Mouse (Mus musculus) lung, embryonic 14.5 days (tissue): Measurements from ENCODE around the gene Map4k3. TPM values are rescaled to one million over a fixed set of nuclear protein-coding genes. Genes with fewer than 3 reads are reported as not detected.

Source experiments
- ATAC-seq: fragments of 200-750 bp; cut with Nextera tagmentation; 2 replicates; pipeline ENCODE4 v1.8.0; 2017; ENCODE audit warnings: mild to moderate bottlenecking, moderate TSS enrichment, moderate library complexity; ENCODE audit not compliant: insufficient read depth
- DNase-seq: peaks from one replicate; pipeline ENCODE4 v3.0.0-alpha.2; 2015
- H3K27ac ChIP-seq: fragments of 300-500 bp; sonication (generic); 2 replicates; pipeline ENCODE4 v1.5.1; 2014; ENCODE audit warnings: low read depth, mild to moderate bottlenecking, moderate library complexity
- H3K27me3 ChIP-seq: fragments of 300-500 bp; sonication (generic); 2 replicates; pipeline ENCODE4 v1.6.1; 2014; ENCODE audit warnings: low read length, control low read depth; ENCODE audit not compliant: insufficient read depth
- H3K36me3 ChIP-seq: fragments of 300-500 bp; sonication (generic); 2 replicates; pipeline ENCODE4 v1.6.1; 2014; ENCODE audit warnings: control low read depth; ENCODE audit not compliant: insufficient read depth
- H3K4me1 ChIP-seq: fragments of 300-500 bp; sonication (generic); 2 replicates; pipeline ENCODE4 v1.6.1; 2014; ENCODE audit warnings: antibody characterized with exemption, control low read depth; ENCODE audit not compliant: insufficient read depth
- H3K4me2 ChIP-seq: fragments of 300-500 bp; sonication (generic); 2 replicates; pipeline ENCODE4 v1.6.1; 2014; ENCODE audit warnings: mild to moderate bottlenecking
- H3K4me3 ChIP-seq: fragments of 300-500 bp; sonication (generic); 2 replicates; pipeline ENCODE4 v1.5.1; 2014; ENCODE audit warnings: low read depth, low read length
- H3K9ac ChIP-seq: fragments of 300-500 bp; sonication (generic); 2 replicates; pipeline ENCODE4 v1.6.1; 2014
- H3K9me3 ChIP-seq: fragments of 300-500 bp; sonication (generic); 2 replicates; pipeline ENCODE4 v1.6.1; 2016; ENCODE audit warnings: low read depth, low read length, control low read depth
- CTCF ChIP-seq: IDR thresholded peaks from 2 replicates; pipeline ENCODE4 v1.5.1; 2016; ENCODE audit warnings: antibody characterized with exemption, low read depth
- WGBS: fragments of 180-500 bp; shearing (Covaris S2); extraction: QIAGEN DNeasy Blood & Tissue Kit; methylation state at CpG from one replicate; pipeline ENCODE4 v1.1.7; 2014; 5-methylcytosine and 5-hydroxymethylcytosine counted together
- polyA plus RNA-seq: library from polyadenylated mRNA; unstranded; fragments of >200 nt; fragmentation: Nextera tagmentation; extraction: Ambion mirVana; gene quantifications from 2 replicates; pipeline ENCODE4 v1.2.1, GENCODE M21; 2014

Gene Map4k3
- polyA plus RNA-seq, 1 experiment from 2014 or later, result 64.7 TPM

DNA sequence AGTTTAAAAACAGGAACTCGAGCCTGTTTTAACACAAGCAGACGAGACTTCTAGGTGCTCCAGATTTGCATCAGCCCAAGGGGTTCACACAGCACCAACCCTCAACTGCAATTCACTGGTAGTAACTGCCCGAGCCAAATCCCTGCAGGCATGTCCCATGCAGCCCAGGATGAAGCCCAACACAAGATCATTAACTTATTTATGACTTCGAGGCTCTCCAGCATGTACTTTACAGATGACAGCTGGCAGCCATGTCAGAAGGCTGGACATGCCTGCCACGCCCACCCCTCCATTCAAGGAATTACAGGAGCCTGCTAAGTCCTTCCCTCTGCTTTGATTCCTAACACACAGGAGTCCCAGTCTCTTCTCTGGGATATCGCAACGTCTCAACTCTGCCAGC lies 29.4 kb downstream of the Map4k3 start:
- TF ChIP-seq CTCF, result no peak
- ATAC-seq, result peak; percentile 65; the same call in 1 of the 2 replicates
- DNase-seq, result peak; percentile 63
- Histone ChIP-seq H3K27me3 (no peaks in the 10 kb centered on the region), H3K36me3 (no peaks in the 10 kb centered on the region), H3K4me1 (peaks cover 11% of the 10 kb centered on the region), H3K4me2 (no peak overlapping the region), H3K9me3 (no peaks in the 10 kb centered on the region), H3K4me3 (no peak overlapping the region), H3K9ac (no peak overlapping the region), H3K27ac (peak overlapping the region; percentile 46)
- 47% methylated on average over 7 of the region's 7 CpGs for WGBS

DNA sequence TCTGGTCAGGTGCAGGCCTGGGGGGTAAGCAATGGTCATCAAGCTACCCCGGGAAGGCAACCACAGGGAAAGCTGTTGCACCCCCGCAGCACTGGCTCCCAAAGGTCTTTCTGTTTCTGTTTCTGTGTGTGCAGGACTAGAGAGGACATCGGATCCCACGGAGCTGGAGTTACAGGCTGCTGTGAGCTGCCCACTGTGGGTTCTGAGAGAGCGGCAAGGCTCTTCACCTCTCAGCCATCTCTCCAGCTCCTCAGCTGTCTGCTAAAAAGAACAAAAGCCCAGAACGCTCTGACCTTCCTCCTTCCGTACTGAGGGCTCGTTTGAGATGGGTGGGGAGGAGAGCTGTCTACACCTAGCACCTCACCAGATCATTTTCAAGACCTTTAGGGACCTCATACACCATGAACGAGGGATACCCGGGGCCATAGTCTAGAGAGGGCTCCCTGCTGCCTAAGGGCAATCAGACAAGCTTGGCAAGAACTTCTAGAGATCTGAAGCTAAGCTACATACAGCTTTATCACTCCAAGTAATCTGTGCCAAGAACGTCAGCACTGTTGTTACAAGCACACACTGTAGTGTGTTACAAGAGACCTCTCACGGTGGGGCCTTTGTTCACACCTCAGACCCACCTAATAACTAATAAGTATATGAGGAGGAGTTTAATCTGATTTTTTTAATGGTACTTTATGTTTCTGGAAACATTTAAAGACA lies 29.9 kb downstream of the Map4k3 start:
- peak overlapping the region; percentile 46 for H3K27ac ChIP-seq

DNA sequence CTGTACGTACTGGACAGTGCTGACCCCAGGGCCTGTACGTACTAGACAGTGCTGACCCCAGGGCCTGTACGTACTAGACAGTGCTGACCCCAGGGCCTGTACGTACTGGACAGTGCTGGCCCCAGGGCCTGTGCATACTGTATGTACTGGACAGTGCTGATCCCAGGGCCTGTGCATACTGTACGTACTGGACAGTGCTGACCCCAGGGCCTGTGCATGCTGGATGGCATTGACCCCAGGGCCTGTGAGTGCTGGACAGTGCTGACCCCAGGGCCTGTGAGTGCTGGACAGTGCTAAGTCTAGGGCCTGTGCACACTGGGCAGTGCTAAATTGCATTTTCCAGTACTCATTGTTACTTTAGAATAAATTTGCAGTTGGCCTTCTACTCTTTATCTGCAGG lies 31.3 kb downstream of the Map4k3 start:
- H3K4me1 ChIP-seq, result peaks cover 11% of the 10 kb centered on the region
- H3K27me3 ChIP-seq, result no peaks in the 10 kb centered on the region
- WGBS, result 89% methylated on average over 5 of the region's 5 CpGs
- no peak for TF ChIP-seq CTCF
- DNase-seq (no peak), ATAC-seq (no peak)
- H3K27ac ChIP-seq, result no peak overlapping the region
- H3K4me2 ChIP-seq, result no peak overlapping the region
- H3K9me3 ChIP-seq, result no peaks in the 10 kb centered on the region
- H3K36me3 ChIP-seq, result no peaks in the 10 kb centered on the region
- no peak overlapping the region for H3K4me3 ChIP-seq
- H3K9ac ChIP-seq, result no peak overlapping the region

More for the DNA sequence above, 29.9 kb downstream of the Map4k3 start:
- DNase-seq, result peak; percentile 54
- Histone ChIP-seq H3K4me3 (no peak overlapping the region), H3K4me2 (0 out of 2 replicates have a peak overlapping the region, but pooled peaks have one; percentile 7), H3K9ac (peak overlapping the region; percentile 9; the same call in 1 of the 2 replicates), H3K9me3 (no peaks in the 10 kb centered on the region), H3K36me3 (no peaks in the 10 kb centered on the region), H3K4me1 (peaks cover 11% of the 10 kb centered on the region), H3K27me3 (no peaks in the 10 kb centered on the region)
- TF ChIP-seq CTCF, result no peak
- ATAC-seq, result peak; percentile 39
- 39% methylated on average over 12 of the region's 12 CpGs for WGBS

DNA sequence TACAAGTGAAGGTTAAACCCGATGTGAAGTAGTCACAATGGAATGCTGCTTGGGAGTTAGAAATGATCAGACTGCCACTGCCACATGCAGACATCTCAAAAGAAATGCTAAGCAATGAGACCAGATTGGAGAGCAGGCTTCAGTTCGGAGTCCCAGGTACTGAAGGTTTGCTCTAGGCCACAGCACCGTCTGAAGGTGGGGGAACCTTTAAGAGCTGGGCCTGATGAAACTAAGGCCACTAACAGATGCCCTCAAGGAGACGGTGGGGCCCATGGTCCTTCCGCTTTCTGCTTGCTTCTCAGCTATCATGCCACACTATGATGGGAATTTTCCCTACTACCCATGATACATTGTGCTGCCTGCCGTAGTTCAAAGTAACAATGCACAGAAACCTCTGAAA lies 32.1 kb downstream of the Map4k3 start:
- no peak for ATAC-seq
- H3K9ac ChIP-seq, result no peak overlapping the region
- H3K4me2 ChIP-seq, result no peak overlapping the region
- TF ChIP-seq CTCF, result no peak
- no peak for DNase-seq
- 87% methylated on average over 6 of the region's 6 CpGs for WGBS
- H3K9me3 ChIP-seq, result no peaks in the 10 kb centered on the region
- H3K27ac ChIP-seq, result no peak overlapping the region
- H3K36me3 ChIP-seq, result 0 out of 2 replicates have a peak, but pooled peaks cover 1% of the 10 kb centered on the region
- H3K4me1 ChIP-seq, result peaks cover 11% of the 10 kb centered on the region
- H3K4me3 ChIP-seq, result no peak overlapping the region
- H3K27me3 ChIP-seq, result no peaks in the 10 kb centered on the region

DNA sequence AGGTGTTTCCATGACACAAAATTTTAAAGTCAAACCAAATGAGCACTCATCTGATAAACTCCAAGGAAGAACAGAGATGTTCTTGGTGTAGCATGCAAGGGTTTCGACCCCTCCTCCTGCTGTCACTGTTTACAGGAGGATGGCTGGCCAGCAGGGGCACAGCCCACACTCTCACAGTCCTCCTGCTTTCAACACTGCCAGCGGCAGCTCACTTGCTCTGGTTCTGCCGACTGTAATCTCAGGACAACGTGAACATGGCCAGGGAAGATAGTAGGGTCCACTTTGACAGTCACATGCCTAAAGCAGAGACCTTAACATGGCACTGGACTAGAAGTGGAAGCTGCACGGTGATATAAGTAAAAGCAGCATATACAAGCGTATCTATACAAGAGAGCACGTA lies 34.6 kb downstream of the Map4k3 start:
- no peak overlapping the region for H3K4me2 ChIP-seq
- no peak for ATAC-seq
- H3K27me3 ChIP-seq, result no peaks in the 10 kb centered on the region
- no peak overlapping the region for H3K27ac ChIP-seq
- H3K36me3 ChIP-seq, result peaks cover 6% of the 10 kb centered on the region; the same call in 1 of the 2 replicates
- no peak for DNase-seq
- no peak overlapping the region for H3K9ac ChIP-seq
- no peak for TF ChIP-seq CTCF
- no peak overlapping the region for H3K4me3 ChIP-seq
- peaks cover 7% of the 10 kb centered on the region for H3K4me1 ChIP-seq
- no peaks in the 10 kb centered on the region for H3K9me3 ChIP-seq
- 46% methylated on average over 7 of the region's 7 CpGs for WGBS

DNA sequence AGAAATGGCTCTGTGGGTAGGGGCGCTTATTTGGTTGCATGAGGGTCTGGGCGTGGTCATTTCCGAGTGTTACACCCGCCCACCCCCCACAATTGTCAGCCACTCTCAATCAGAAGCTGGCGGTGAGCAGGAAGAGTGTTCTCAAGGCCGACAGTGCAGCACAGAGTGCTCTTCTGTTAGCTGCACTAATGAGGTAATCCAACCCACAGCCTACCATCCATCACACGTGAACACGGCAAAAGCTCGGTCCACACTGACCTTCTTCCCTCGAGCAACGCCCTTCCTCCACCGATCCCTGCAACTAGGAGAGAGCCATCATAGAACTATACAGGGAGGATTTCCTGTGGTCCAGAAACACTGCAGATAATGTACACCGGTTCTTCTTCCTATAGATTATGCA lies 36.1 kb downstream of the Map4k3 start:
- H3K36me3 ChIP-seq, result peaks cover 6% of the 10 kb centered on the region; the same call in 1 of the 2 replicates
- no peak overlapping the region for H3K4me2 ChIP-seq
- ATAC-seq, result no peak
- H3K27me3 ChIP-seq, result no peaks in the 10 kb centered on the region
- 61% methylated on average over 13 of the region's 13 CpGs for WGBS
- no peaks in the 10 kb centered on the region for H3K4me1 ChIP-seq
- no peak for DNase-seq
- H3K9me3 ChIP-seq, result no peaks in the 10 kb centered on the region
- no peak overlapping the region; the same call in 1 of the 2 replicates for H3K27ac ChIP-seq
- no peak overlapping the region for H3K4me3 ChIP-seq
- no peak for TF ChIP-seq CTCF
- no peak overlapping the region for H3K9ac ChIP-seq

DNA sequence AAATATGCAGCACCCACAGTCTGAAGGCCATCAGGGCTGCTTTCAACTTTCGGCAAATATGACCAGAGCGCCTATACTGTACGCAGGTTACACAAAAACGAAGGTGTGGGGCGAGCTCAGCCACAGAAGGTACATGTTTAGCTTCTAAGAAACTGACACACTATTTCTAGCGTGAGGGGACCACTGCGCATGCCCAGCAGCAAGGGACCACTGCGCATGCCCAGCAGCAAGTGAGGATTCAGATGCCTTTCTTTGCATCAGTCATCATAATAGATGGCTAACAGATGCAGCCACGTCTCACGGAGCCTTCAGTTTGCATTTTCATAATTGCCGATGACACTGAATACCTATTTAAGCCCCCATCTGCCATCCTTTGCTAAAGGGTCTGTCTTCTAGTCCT lies 39.6 kb downstream of the Map4k3 start:
- TF ChIP-seq CTCF, result no peak
- Histone ChIP-seq H3K27ac (no peak overlapping the region), H3K36me3 (peaks cover 6% of the 10 kb centered on the region; the same call in 1 of the 2 replicates), H3K9ac (no peak overlapping the region), H3K27me3 (no peaks in the 10 kb centered on the region), H3K4me2 (no peak overlapping the region), H3K4me1 (no peaks in the 10 kb centered on the region; the same call in 1 of the 2 replicates), H3K9me3 (no peaks in the 10 kb centered on the region), H3K4me3 (no peak overlapping the region)
- ATAC-seq (no peak), DNase-seq (no peak)
- whole genome bisulfite sequencing, result 90% methylated on average over 11 of the region's 11 CpGs
